Mouse (Mus musculus): ENCODE results near the gene Edn1.

The Edn1 gene

DNA sequence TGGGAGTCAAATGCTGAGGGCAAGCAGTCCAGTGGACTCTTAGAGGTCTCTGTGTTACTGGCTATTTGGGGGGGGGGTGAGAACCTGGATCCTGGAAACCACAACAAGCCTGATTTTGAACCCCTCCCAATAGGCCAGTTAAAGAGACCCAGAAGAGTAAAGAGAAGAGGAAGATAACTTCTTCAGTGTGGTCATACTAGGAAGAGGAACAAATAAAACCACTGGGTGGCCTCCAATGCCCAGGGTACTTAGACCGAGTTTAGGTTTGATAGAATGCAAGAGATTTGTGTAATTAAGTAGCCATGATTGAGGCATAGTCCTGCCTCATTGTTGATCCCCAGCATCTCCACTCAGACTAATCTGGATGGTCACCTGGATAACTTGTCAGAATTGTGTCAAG lies 14.4 kb downstream of the Edn1 start:
- no peak for DNase-seq (ENCODE audit: low spot score in 2 of 2)

DNA sequence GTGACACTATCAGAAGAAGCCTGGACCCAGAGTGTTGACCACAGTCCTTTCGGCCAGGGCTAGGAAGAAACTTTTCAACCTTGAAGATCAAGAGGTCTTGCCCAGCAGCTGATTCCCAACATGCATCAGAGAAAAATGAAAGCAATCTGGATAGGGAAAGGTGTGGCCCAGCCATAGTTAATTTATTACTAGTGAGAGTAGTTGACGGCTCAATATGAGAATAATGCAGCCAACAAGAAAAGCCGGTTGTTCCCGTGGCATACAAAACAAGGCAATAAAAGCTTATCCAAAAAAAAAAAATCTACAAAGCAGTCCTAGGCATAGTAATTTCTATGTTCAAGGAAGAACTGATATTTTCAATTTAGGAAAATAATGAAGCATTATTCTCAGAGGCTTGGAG lies 16.5 kb downstream of the Edn1 start:
- DNase-seq (ENCODE audit: low spot score in 2 of 2), result no peak

DNA sequence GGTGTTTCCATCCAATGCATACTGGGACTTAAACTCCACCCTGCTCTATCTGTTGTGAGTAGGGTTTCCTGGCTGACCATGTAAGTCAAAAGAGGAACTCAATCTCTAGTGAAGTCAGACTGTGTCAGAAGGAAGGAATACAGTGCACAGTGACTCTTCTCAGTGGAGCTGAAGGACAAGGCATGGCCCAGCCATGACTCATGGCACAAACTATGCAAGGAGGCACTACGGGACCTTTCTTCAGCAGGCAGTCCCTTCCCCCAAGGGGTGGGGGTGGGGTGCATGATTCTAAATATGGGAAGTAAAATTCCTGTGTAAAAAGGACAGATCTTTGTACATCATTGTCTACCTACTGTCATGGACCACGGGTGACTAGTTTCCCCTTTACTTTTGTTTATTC lies 27.3 kb downstream of the Edn1 start:
- no peak for DNase-seq (ENCODE audit: low spot score in 2 of 2)

DNA sequence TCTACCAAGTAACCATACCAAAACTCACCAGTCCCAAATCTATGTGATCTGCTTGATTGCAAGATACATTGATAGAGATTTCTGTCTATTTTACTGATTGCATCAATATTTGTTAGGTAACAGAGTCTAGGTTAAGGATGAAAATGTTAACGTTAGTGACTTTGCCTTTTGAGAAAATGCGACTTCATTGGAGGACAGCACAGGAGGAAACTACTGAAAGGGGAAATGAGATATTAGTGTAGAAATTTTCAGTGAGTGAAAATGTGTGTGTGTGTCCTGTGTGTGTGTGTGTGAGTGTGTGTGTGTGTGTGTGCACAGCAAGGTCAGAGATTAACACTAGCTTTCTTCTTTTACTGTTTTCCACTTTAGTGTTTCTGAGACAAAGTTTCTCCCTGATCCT lies 29.8 kb downstream of the Edn1 start:
- DNase-seq (ENCODE audit: low spot score in 2 of 2), result no peak

GRCm38 (mm10) chr13:42334981-42335380 lies 33.7 kb downstream of the Edn1 start:
- DNase-seq (ENCODE audit: low spot score in 2 of 2), result no peak

DNA sequence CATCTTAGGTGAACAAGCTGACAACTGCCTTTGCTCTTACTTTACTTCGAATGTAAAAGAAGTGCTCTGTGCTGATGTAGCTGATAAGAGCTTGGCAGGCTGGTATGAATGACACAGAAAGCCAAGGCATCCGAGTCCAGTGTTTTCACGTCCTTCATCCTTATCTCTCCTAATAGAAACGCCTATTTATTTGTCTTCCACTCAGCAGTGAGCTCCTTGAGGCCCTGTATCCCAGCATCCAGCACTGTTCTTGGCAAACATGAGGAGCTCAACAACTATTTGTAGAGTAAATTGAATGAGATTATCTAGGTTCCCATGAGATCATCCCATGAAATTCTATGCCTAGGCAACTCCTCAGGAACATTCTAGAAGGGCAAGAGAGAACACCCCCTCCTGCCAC lies 35.1 kb downstream of the Edn1 start:
- DNase-seq (ENCODE audit: low spot score in 2 of 2), result no peak

- no peak for DNase-seq (ENCODE audit: low spot score in 2 of 2)
Observed at GRCm38 (mm10) chr13:42337072-42337471, 35.8 kb downstream of the Edn1 start.

DNA sequence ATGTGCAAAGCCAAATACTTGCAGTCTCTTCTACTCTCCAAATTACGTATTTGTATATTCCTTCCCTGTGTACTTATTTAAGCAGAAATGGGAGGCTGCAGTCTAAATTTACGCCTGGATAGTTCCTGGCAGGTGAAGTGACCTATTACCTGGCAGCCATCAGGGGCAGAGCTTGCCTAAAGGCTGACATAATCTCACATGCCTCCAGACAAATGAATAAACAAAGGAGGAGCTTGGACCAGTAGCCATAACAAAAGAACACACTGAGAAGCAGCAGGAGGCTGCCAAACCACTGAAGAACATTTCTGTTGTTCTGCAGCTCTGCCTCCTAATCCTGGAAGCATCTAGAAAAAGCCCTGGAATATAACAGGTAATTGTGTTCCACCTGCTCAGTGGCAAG lies 38.2 kb downstream of the Edn1 start:
- no peak for DNase-seq (ENCODE audit: low spot score in 2 of 2)

DNA sequence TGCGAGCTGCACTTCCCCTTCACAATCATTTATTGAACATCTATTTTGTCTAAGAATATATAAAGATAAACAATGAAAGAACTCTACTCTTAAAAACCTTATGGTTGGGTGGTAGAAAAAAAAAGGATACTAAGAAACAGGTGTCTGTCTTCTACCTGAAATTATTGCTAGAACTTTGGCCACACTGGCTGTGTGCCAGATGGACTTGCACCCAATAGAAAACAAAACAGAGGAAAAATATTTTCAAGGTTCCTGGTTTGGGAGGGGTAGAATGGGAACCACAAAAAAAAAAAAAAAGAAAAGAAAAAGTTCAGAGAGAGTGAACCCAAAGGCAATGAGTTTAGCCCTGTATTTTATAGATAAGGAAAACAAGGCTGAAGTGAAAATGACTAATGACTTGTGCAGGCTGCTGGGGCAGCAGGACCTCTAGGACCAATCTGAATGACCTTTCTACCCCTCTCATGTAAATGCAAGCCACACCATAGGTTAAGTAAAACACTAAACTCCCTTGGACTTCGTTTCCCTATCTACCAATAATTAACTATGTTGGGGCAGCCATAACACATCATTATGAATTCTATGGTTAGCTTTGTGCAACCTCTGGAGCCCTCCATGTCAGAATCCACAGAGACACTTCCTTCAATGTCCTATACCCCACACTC lies 40.7 kb downstream of the Edn1 start:
- no peak for DNase-seq (ENCODE audit: low spot score in 2 of 2)

GRCm38 (mm10) chr13:42345439-42345838 lies 44.2 kb downstream of the Edn1 start:
- no peak for DNase-seq (ENCODE audit: low spot score in 2 of 2)

- no peak for DNase-seq (ENCODE audit: low spot score in 2 of 2)
Observed at GRCm38 (mm10) chr13:42346414-42346813, 45.1 kb downstream of the Edn1 start.

GRCm38 (mm10) chr13:42351675-42352074 lies 50.4 kb downstream of the Edn1 start:
- DNase-seq (ENCODE audit: low spot score in 2 of 2), result no peak
